Mouse (Mus musculus) adipocyte (in vitro differentiated cells): ENCODE measurements at regions not wholly inside any gene's neighbourhood (a gene's known extent, or its start where the extent isn't known, plus 50 kb on each side); places are given as distances from the start of the nearest gene placed in this dataset.

ENCODE experiments used
- DNase-seq: peaks from one replicate; pipeline ENCODE4 v3.0.0-alpha.2; 2016; ENCODE audit warnings: low spot score

DNA sequence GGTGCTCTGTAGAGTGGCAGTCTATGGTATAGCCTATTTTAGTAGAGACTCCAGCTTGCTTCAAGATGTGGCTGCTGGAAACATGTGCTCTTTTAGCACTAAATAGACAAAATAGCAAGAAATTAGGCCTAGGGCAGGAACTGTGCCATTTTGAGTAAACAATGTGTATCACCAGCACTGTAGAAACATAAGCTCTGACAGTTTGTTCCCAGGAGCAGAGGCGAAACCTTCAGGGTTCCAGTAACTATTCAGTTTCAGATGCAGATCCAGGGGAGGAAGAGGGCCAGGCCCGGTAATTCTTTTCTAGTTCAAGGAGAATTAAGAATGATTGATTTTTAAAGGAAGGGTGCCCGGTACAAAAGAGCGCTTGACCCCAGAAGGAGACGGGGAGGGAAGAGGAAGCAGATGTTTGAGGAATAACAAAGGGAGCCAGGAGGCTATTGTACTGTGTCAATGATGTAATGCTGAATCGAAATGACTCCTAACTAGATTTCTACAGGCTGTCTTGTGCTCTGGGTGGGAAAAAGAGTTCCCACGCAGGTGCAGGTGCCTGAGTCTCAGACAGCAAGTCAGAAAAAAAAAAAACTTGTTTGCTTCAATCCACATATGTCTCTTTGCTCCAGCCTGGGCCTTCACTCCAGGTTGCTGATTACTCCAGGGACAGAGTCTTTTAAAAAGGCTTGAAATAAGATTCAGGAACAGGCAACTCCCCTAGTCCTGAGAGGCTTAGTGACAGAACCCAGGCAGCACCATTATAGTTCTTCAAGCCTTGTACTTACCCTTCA, 57.4 kb upstream of the Tex13c2 start:
- DNase-seq = no peak
